Mouse (Mus musculus) stomach, embryonic 16.5 days (tissue): ENCODE data around the gene Ahnak2. TPM values are rescaled to one million over a fixed set of nuclear protein-coding genes. Genes with fewer than 3 reads are reported as not detected.

Experiments used
- ATAC-seq: fragments of 200-750 bp; cut with Nextera tagmentation; 2 replicates; pipeline ENCODE4 v1.8.0; 2017; ENCODE audit warnings: moderate number of reproducible peaks, moderate TSS enrichment; ENCODE audit not compliant: insufficient read depth, low FRiP score
- H3K27ac ChIP-seq: fragments of 300-500 bp; sonication (generic); 2 replicates; pipeline ENCODE4 v1.5.1; 2014; ENCODE audit warnings: low read length
- H3K27me3 ChIP-seq: fragments of 300-500 bp; sonication (generic); 2 replicates; pipeline ENCODE4 v1.6.1; 2014; ENCODE audit warnings: low read length, control low read depth, mixed read lengths; ENCODE audit not compliant: control insufficient read depth, insufficient read depth
- H3K36me3 ChIP-seq: fragments of 300-500 bp; sonication (generic); 2 replicates; pipeline ENCODE4 v1.6.1; 2014; ENCODE audit warnings: low read length; ENCODE audit not compliant: control insufficient read depth, insufficient read depth
- H3K4me1 ChIP-seq: fragments of 300-500 bp; sonication (generic); 2 replicates; pipeline ENCODE4 v1.6.1; 2014; ENCODE audit warnings: low read length, control low read depth, mixed read lengths; ENCODE audit not compliant: control insufficient read depth, insufficient read depth
- H3K4me2 ChIP-seq: fragments of 300-500 bp; sonication (generic); 2 replicates; pipeline ENCODE4 v1.6.1; 2014; ENCODE audit warnings: low read depth, low read length, mixed read lengths
- H3K4me3 ChIP-seq: fragments of 300-500 bp; sonication (generic); replicated peaks from 2 replicates; pipeline ENCODE4 v1.5.1; 2014; ENCODE audit warnings: mild to moderate bottlenecking, low read length
- H3K9ac ChIP-seq: fragments of 300-500 bp; sonication (generic); 2 replicates; pipeline ENCODE4 v1.6.1; 2014; ENCODE audit warnings: low read length
- H3K9me3 ChIP-seq: fragments of 300-500 bp; sonication (generic); replicated peaks from 2 replicates; pipeline ENCODE4 v1.6.1; 2016; ENCODE audit warnings: low read length, control low read depth; ENCODE audit not compliant: control insufficient read depth
- WGBS: fragments of 180-500 bp; shearing (Covaris S2); extraction: QIAGEN DNeasy Blood & Tissue Kit; methylation state at CpG from one replicate; pipeline ENCODE4 v1.1.7; 2014; 5-methylcytosine and 5-hydroxymethylcytosine counted together
- microRNA-seq: library from miRNA; unstranded; fragments of <30 nt; microRNA quantifications from one replicate; pipeline ENCODE4, GENCODE M21; 2016
- polyA plus RNA-seq: library from polyadenylated mRNA; unstranded; fragments of >200 nt; fragmentation: Nextera tagmentation; extraction: Ambion mirVana; gene quantifications from 2 replicates; pipeline ENCODE4 v1.2.1, GENCODE M21; 2015

Gene Ahnak2
- polyA plus RNA-seq, 1 experiment from 2014 or later: 4.9 TPM

DNA sequence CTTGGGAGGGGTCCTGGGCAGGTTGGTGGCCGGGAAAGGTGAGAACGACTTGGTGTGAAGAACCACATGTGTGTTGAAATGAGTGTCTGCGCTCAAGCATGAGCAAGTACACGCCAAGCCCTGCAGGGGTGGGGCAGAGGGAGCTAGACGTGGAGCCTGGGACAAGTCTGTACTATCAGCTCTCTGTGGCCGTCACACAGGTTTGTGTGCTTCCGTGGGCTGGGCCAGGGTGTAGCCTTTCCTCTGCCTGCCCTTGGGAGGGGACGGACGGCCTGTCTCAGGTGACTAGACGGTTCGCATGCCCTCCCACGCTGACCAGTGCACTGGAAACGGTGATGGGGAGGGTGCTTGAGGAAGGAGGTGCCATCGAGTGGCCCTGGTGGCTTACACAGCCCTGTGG is 71.6 kb downstream of the Ahnak2 start:
- peak overlapping the region; percentile 70; the same call in 1 of the 2 replicates for H3K27ac ChIP-seq
- peak; percentile 67; the same call in 1 of the 2 replicates for ATAC-seq
- WGBS: 65% methylated on average over 14 of the region's 14 CpGs
- peaks cover 10% of the 10 kb centered on the region for H3K36me3 ChIP-seq
- H3K4me2 ChIP-seq: no peak overlapping the region
- no peak overlapping the region for H3K9ac ChIP-seq
- no peaks in the 10 kb centered on the region for H3K27me3 ChIP-seq
- no peaks in the 10 kb centered on the region for H3K9me3 ChIP-seq
- H3K4me1 ChIP-seq: peaks cover 10% of the 10 kb centered on the region
- no peak overlapping the region for H3K4me3 ChIP-seq

DNA sequence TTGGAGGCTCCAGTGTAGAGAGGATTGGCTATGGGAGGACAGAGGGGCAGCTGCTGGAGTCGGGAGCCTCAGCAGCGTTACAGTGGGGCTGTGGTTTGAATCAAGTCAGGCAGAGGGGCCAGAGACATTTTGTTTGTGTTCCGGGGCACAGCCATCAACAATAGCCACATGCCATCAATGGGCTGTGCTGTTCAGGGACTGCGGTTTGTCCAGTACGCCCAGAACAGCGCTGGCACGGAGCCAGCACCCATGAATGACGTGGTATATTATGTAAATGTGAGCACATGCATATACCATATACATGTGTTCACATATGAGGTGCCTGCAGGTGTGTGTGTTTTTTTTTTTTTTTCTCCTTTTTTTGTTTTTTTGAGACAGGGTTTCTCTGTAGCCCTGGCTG is 74.7 kb downstream of the Ahnak2 start:
- no peaks in the 10 kb centered on the region for H3K9me3 ChIP-seq
- peaks cover 27% of the 10 kb centered on the region for H3K4me1 ChIP-seq
- no peak overlapping the region for H3K4me2 ChIP-seq
- no peak overlapping the region for H3K4me3 ChIP-seq
- H3K36me3 ChIP-seq: peaks cover 6% of the 10 kb centered on the region
- ATAC-seq: no peak
- no peaks in the 10 kb centered on the region for H3K27me3 ChIP-seq
- 64% methylated on average over 8 of the region's 8 CpGs for WGBS
- H3K27ac ChIP-seq: peak overlapping the region; percentile 38; the same call in 1 of the 2 replicates
- H3K9ac ChIP-seq: no peak overlapping the region

DNA sequence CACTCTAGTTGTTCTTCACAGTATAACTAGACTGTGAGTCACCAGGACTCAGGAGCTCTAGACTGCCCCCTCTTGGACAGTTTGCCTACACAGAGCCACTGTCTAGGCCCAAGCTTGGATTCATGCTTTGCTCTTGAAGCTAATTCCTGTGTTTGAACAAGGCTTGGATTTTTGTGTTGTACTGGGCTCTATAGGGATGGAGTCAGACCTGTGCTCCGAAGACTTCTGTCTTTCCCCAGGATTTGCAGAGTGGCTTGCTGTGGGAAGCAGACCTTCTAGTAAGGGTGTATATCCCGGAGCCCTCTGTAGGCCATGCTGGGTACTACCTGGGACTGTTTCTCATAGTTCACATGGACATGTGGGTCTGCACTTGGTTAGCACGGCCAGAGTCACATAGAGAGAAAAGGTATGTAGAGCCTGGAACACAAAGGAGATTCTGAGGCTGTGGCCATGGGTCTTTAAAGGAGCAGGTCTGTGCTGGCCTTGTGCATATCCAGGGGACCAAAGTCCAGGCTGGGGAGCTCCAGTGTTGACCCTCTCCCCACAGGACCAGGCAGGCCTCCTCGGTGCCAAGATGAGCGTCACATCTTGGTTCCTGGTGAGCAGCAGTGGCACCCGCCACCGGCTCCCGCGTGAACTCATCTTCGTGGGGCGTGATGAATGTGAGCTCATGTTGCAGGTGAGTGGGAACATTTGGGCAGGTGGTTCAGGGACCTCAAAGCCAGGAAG is 78.2 kb downstream of the Ahnak2 start:
- 76% methylated on average over 11 of the region's 11 CpGs for WGBS

DNA sequence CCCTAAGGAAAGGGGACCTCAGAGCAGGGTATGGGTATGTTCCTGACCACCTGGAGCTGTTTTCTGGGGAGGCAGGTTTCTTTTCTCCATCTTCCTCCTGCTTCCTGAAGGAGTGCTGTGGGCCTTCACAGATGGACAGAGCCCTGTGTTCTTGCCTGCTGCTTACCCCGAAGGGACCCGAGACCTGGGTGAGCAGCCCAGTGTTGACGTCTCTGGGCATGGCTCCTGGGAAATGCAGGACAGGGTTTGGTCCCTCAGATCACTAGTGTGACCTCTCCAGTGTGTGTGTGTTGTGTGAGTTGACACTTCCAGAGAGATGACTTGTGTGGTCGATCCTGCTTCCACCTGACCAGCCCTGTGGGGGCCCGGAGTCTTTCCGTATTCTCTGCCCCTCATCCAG is 79.0 kb downstream of the Ahnak2 start:
- Histone ChIP-seq H3K4me2 (peak overlapping the region; percentile 85), H3K4me3 (peak overlapping the region; percentile 73), H3K27ac (no peak overlapping the region), H3K9me3 (no peaks in the 10 kb centered on the region), H3K9ac (peak overlapping the region; percentile 90), H3K36me3 (no peaks in the 10 kb centered on the region), H3K4me1 (peaks cover 20% of the 10 kb centered on the region), H3K27me3 (no peaks in the 10 kb centered on the region)
- no peak for ATAC-seq
- 80% methylated on average over 6 of the region's 6 CpGs for WGBS

More for the DNA sequence above, 78.2 kb downstream of the Ahnak2 start:
- no peaks in the 10 kb centered on the region for H3K9me3 ChIP-seq
- H3K27me3 ChIP-seq: no peaks in the 10 kb centered on the region
- no peak overlapping the region for H3K27ac ChIP-seq
- ATAC-seq: no peak
- no peaks in the 10 kb centered on the region for H3K36me3 ChIP-seq
- H3K9ac ChIP-seq: no peak overlapping the region
- no peak overlapping the region for H3K4me3 ChIP-seq
- H3K4me2 ChIP-seq: no peak overlapping the region; the same call in 1 of the 2 replicates
- peaks cover 24% of the 10 kb centered on the region for H3K4me1 ChIP-seq

DNA sequence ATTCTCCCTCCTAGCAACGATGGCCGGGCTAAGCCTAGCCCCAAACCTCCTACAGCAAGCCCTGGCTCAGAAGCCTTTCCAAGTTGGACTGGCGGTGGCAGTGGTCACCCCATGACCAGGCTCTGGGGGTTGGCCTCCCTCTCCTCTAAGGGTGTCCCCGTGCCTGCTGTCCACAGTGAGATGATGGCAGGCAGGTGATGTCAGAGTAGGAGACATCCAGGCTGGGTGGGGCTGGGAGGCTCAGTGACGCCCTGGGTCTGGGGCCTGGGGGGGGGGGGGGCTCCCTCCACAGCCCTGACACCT is 79.5 kb downstream of the Ahnak2 start:
- 15% methylated on average over 5 of the region's 5 CpGs for WGBS

DNA sequence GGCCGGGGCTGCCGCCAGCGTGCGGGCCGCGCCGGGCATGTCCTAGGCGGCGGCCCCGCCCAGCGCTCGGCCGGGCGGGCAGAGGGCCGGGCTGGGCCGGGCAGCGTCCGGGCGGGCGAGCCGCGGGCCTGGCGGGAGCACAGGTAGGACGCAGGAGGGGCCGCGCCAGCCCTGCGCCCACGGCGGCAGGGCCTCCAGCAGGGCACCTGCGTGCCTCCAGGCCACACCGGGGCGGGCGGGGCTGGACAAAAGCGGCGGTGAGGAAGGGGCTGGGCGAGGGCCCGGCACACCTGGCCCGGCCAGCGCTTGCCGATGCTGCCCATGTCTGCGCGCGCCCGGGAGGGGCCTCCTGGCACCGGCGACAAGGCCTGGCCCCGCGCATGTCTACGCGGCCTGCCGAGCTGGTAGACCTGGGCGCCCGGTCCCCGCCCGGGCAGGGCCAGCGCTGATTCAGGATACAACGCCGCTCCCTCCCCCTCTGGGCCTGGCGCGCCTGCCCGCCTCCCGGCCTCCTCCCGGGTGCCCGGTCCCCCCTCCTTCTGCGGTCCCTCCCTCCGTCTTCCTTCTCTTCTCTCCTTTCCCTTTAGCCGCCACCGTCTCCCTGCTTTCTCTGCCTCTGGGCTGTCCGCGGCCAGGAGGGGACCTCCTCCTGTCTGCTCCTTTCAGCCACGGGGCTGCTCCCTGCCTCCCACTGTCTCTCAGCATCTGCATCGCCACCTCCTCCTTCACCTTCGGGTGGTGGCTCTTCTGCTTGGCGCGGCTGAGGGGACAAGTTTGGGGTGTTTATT is 80.0 kb downstream of the Ahnak2 start:
- no peaks in the 10 kb centered on the region for H3K9me3 ChIP-seq
- peak overlapping the region; percentile 92 for H3K27ac ChIP-seq
- peak overlapping the region; percentile 73 for H3K4me3 ChIP-seq
- no peaks in the 10 kb centered on the region for H3K27me3 ChIP-seq
- peak; percentile 62 for ATAC-seq
- under 1% methylated on average over 46 of the region's 75 CpGs for WGBS
- peak overlapping the region; percentile 85 for H3K4me2 ChIP-seq
- H3K36me3 ChIP-seq: no peaks in the 10 kb centered on the region
- peak overlapping the region; percentile 90 for H3K9ac ChIP-seq
- H3K4me1 ChIP-seq: peaks cover 18% of the 10 kb centered on the region

More for the DNA sequence above, 79.5 kb downstream of the Ahnak2 start:
- peak overlapping the region; percentile 92 for H3K27ac ChIP-seq
- peaks cover 18% of the 10 kb centered on the region for H3K4me1 ChIP-seq
- H3K9ac ChIP-seq: peak overlapping the region; percentile 90
- no peaks in the 10 kb centered on the region for H3K27me3 ChIP-seq
- peak overlapping the region; percentile 73 for H3K4me3 ChIP-seq
- no peak for ATAC-seq
- no peaks in the 10 kb centered on the region for H3K9me3 ChIP-seq
- H3K4me2 ChIP-seq: peak overlapping the region; percentile 85
- no peaks in the 10 kb centered on the region for H3K36me3 ChIP-seq

Small RNA genes within 50 kb of the gene (microRNA-seq; reads per million reads assigned to microRNA genes)
- not detected for gene Mir6940

Other genes with a start within 250 kb of the Ahnak2 start
- gene Inf2, start 213.9 kb downstream of the Ahnak2 start, polyA plus RNA-seq: 2.9 and 3.9 TPM in 2 replicates
- gene Adssl1, start 182.6 kb downstream of the Ahnak2 start, polyA plus RNA-seq: 2.7 and 10.3 TPM in 2 replicates
- gene Siva1, start 158.0 kb downstream of the Ahnak2 start, polyA plus RNA-seq: 152 and 171 TPM in 2 replicates
- 50.7 and 52.8 TPM in 2 replicates for gene Akt1, start 127.8 kb downstream of the Ahnak2 start, polyA plus RNA-seq
- gene Zbtb42, start 123.8 kb downstream of the Ahnak2 start, polyA plus RNA-seq: 9.7 and 12.2 TPM in 2 replicates
- gene Cep170b, start 82.2 kb downstream of the Ahnak2 start, polyA plus RNA-seq: 19.8 and 21.9 TPM in 2 replicates
- 13.7 and 17.1 TPM in 2 replicates for gene Pld4, start 42.0 kb downstream of the Ahnak2 start, polyA plus RNA-seq
- gene Clba1, start 6.3 kb upstream of the Ahnak2 start, polyA plus RNA-seq: 5.8 and 6.9 TPM in 2 replicates
- gene Cdca4, start 26.8 kb upstream of the Ahnak2 start, polyA plus RNA-seq: 87.7 and 87.9 TPM in 2 replicates
- 0.15 and 0.22 TPM in 2 replicates for gene Gpr132, start 65.6 kb upstream of the Ahnak2 start, polyA plus RNA-seq
- gene Jag2, start 127.1 kb upstream of the Ahnak2 start, polyA plus RNA-seq: 5.1 and 6.4 TPM in 2 replicates
- gene Nudt14, start 139.5 kb upstream of the Ahnak2 start, polyA plus RNA-seq: 80.2 and 81.9 TPM in 2 replicates
- gene Btbd6, start 173.8 kb upstream of the Ahnak2 start, polyA plus RNA-seq: 16.2 and 20.6 TPM in 2 replicates
- 50.3 and 53.9 TPM in 2 replicates for gene Brf1, start 198.0 kb upstream of the Ahnak2 start, polyA plus RNA-seq
- 9.7 and 11.2 TPM in 2 replicates for gene Pacs2, start 211.9 kb upstream of the Ahnak2 start, polyA plus RNA-seq